Mouse (Mus musculus): ENCODE data around the gene Plcg1.

Plcg1 gene

DNA sequence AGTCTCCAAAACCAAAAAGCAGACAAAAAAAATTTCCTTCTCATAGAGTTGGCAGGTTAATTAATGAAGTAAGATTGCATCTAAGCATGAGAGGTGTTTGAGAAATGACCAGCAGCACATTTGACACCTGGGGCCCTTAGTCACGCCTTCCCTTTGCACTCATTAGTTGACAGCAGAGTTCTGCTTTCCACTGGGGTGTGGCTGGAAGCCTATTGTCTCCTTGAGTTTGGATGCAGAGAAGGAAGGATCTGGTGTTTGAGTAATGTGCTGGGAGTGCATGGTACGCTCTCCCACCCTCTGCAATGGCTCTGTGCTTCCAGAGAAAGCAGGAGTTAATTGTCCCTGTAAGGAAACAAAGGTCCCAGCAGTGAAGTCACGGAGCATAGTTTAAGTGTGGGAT is 5.4 kb downstream of the Plcg1 start:
- no peak for DNase-seq

- no peak for DNase-seq
These were observed 7.3 kb downstream of the Plcg1 start for GRCm38 (mm10) chr2:160738354-160738753.

DNA sequence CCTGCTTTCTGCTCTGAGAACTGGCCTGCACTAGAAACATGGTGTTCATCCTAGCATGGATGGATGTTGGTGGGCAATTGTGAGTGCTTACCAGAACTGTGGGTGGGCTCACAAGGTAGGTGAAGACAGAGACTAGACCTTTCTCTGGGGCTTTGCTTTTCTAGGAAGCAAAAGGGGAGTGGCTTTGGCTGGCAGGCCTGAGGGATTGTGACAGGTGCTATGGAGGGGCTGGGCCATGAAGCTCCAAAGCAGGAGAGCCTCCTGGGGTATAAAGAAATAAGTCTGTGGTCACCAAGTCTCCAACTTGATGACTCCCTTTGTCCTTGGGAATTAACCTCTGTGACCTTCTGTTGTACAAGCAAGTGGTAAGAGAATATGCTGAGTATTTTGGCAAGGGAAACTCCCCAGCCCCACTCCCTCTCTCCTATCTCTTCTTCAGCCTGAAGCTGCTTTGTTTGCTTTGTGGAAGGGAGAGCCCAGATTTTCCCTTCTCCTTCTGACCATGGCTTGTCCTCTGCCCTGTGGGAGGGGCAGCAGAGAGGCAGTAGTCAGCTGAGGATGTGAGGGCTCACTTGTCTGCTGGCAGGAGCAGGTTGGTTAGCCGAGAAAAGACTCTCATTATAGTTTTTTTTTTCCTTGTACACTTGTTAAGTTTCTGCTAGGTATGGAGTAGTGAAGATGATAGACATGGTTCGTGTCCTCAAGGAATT is 8.7 kb downstream of the Plcg1 start:
- no peak for DNase-seq

DNA sequence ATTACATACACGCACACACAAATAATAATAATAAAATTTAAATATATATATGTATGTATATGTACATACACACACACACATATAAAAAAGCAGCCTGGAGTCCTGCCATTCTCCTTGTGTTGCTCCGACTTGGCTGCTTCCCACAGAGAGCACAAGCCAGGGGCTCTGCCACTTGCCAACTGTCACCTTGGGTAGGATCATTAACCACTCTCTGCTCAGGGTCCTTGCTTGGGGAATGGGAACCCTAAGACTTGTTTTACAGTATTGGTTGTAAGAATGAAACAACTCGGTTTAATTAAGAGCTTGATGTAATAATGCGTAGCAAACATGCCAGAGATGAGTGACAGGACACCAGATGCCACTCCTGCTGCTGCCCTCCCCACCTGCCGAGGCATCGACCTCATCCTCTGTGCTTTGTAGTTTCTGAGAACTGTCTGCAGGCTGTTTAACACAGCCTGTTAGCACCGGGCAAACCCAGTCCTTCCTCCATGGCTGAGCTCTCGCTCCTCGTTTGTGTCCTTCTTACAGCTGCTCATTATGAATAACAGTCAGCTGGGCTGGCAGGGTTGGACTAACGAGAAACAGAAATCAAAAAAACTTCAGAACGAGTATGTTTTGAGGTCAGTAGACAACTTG is 9.5 kb downstream of the Plcg1 start:
- no peak for DNase-seq

DNA sequence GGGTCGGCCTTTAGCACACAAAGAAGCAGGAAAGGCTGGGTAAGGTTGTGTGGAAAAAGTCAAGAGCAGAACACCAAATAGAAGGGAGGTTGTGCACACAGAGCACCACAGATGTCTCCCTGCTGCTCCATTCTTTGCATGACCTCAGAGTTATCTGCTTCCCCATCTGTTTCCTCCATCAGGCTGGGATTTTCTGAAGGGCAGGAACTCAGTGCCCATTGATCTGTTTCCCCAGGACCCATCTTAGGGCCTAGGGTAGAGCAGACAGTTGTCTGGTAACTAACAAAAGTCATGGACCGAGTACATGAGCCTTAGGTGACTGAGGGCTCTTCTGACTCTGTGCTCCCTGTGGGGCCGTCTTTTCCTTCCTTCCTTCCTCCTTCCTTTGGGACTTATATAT is 10.5 kb downstream of the Plcg1 start:
- no peak for DNase-seq

- no peak for DNase-seq
These were observed 11.1 kb downstream of the Plcg1 start for GRCm38 (mm10) chr2:160742161-160742609.

DNA sequence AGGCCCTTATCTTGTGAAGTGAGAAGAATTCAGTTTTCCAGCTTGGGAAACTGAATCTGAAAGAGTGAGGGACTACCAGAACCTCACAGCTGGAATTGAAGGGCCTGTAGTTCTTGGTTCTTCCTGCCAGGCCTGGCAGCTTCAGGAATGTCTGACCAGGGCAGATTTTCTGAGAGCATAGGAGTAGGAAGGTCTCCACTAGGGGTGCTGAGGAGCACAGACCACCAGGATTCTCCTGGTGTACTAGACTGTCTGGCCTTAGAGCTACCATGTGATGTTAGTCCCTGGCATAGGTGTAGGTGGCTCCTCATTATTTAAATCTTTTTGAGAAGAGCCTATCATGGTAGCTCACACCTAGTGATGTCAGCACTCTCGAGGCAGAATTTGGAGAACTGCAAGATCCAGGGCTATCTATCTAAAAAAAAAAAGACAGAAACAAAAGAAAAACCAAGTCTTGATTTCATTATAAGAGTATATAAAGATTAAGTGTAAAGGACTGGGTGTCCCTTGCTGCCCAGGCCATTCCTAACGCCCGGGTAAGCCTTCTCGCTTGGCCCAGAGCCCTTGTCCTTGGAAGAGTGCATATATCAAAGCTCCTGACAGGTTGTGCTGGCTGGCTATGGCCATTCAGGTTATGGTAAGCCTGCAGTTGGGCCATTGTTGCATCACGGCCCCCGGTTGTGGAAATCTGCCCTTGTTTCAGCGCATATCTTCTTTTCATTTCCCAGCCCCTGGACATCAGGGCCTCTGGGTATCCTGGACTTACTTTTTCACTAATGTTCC is 13.1 kb downstream of the Plcg1 start:
- DNase-seq, result no peak

DNA sequence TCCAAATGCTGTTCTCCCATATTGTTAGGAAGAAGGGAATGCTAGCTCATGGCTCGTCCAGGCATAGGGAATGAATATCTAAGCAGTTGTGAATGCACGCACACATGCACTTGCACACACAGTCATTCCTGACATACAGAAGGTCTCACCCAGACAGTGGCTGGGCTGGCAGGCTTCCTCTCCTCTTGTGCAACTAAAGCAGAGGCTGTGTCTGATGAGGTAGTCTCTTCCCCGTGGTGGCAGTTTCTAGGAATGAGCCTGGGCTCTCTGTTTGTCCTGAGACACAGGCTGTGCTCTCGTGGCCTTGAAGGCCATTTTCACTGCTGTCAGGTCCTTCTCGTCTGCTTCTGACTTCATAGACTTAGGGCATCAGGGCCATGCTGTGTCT is 13.7 kb downstream of the Plcg1 start:
- no peak for DNase-seq

GRCm38 (mm10) chr2:160745497-160745896 is 14.4 kb downstream of the Plcg1 start:
- no peak for DNase-seq

GRCm38 (mm10) chr2:160746637-160747036 is 15.5 kb downstream of the Plcg1 start:
- no peak for DNase-seq

DNA sequence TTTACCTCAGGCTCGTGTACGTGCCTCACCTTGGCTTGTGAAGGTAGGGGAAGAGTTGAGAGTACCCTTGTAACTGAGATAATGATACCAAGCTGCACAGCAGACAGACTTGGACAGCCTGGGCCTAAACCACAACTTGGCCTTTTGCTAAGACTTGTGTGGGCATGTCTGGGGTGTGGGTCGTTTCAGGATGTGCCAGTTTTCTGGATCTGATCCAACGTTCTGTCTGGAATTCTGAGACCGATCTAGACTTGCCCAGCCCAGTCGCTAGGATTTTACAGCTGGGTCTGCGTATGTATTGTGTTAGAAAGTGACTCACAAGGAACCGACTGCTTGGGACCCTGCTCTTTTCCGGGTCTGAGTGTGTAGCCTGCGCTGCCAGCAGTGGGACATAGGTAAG is 16.0 kb downstream of the Plcg1 start:
- DNase-seq, result no peak

GRCm38 (mm10) chr2:160756583-160757203 is 25.6 kb downstream of the Plcg1 start:
- no peak for DNase-seq

- peak; percentile 52 for DNase-seq
These were observed 29.5 kb downstream of the Plcg1 start for GRCm38 (mm10) chr2:160760433-160761184.

DNA sequence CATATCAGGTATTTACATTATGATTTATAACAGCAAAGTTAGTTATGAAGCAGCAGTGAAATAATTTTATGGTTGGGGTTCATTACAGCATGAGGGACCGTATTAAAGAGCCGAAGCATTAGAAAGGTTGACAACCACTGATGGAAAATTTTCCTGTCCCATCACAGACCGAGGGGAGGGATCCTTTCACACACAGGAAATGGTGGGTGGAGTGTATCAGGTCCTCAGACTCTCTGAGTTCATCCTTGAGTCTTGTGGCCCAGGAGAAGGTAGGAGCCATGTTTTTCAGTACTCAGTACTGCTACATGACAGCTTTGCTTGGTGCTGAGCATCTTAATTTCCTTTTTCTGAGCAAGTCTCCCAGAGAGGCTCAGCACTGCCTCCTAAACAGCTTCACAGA is 32.7 kb downstream of the Plcg1 start:
- DNase-seq, result no peak

DNA sequence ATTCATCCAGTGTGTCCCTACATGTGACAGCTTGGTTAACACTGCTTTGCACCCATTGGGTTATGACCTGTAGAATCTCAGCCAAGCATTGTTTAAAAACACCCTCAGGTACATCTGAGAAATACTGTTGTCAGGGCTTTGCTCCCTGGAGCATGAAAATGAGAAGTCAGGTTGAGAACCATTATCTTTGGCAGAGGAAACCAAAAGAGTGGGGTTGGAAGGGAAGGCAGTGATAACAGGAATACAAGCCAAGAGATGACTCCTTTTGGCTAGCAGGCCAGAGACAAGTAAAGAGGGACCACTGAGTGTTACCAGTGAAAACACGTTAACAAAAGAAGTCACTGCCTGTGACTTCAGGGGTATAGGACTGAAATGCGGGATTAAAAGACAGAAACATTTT is 33.3 kb downstream of the Plcg1 start:
- DNase-seq, result no peak

- DNase-seq, result no peak
These were observed 34.0 kb downstream of the Plcg1 start for GRCm38 (mm10) chr2:160765096-160765495.

- DNase-seq, result no peak
These were observed 35.3 kb downstream of the Plcg1 start for GRCm38 (mm10) chr2:160766371-160766771.

GRCm38 (mm10) chr2:160767201-160767600 is 36.1 kb downstream of the Plcg1 start:
- DNase-seq, result no peak

DNA sequence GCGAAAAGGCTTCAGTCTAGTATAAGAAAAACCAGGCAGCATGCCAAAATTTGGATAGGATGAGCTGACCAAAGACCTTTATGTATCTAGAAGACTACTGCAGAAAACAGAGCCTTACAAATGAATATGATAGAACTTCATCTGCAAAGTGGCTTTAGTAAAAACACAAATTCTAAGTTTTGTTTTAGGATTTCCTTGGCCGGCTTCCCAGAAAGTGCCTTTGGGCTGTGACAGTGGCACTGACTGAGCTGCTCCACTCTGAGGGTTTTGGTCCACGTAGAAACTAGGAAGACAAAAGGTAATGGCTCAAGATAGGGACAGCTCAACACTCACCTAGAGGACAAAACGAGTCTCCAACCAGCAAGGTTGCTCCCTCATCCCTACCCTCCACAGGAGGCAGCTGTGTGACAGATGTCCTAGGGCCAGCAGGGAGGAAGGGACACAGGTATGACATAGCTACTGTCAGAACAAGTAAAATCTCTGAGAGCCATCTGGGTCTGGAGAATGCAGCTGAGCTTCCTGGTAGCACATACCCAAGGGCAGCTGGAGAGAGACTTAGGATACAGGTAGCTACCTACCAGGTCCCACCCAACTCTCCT is 37.1 kb downstream of the Plcg1 start:
- DNase-seq, result no peak

DNA sequence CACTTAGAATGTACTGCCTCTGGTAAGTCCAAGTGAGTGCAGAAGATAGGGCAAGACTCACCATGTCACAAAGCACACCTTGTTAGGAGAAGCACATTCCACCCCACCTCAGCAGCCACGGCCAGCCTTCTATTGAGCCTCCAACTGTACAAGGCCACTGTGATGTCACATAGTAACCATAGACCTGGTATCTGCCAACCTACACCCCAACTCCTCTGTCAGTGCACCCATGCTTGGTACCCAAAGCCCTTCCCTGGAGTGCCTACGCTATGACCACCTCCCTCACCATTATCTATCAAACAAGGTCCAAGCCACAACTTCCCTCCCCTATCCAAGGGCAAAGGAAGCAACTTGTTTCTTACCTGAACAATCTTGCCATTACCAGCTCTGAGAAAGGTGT is 37.9 kb downstream of the Plcg1 start:
- no peak for DNase-seq

GRCm38 (mm10) chr2:160770409-160770808 is 39.3 kb downstream of the Plcg1 start:
- no peak for DNase-seq

- DNase-seq, result no peak
These were observed 39.8 kb downstream of the Plcg1 start for GRCm38 (mm10) chr2:160770871-160771270.
